Mouse (Mus musculus): ENCODE measurements around the gene Chst10. TPM values are rescaled to one million over a fixed set of nuclear protein-coding genes. Genes with fewer than 3 reads are reported as not detected.

Gene Chst10
- total RNA-seq, 2 experiments from 2014 or later = 0.05 to 0.30 TPM

- ATAC-seq (replicated peaks; ENCODE audit: poor library complexity, severe bottlenecking) = no peak
Observed at GRCm38 (mm10) chr1:38819691-38820090, 78.3 kb downstream of the Chst10 start.

GRCm38 (mm10) chr1:38817671-38818070 is 80.3 kb downstream of the Chst10 start:
- ATAC-seq (replicated peaks; ENCODE audit: poor library complexity, severe bottlenecking) = no peak

GRCm38 (mm10) chr1:38817268-38817667 is 80.7 kb downstream of the Chst10 start:
- ATAC-seq (replicated peaks; ENCODE audit: poor library complexity, severe bottlenecking) = no peak

GRCm38 (mm10) chr1:38816306-38816705 is 81.7 kb downstream of the Chst10 start:
- ATAC-seq (replicated peaks; ENCODE audit: poor library complexity, severe bottlenecking) = no peak

Other genes with a start within 250 kb of the Chst10 start
- 31.5 and 36.5 TPM in 2 replicates for gene Aff3, start 233.2 kb downstream of the Chst10 start, total RNA-seq (2014; fragmentation: Nextera tagmentation)
- 11.3 and 19.1 TPM in 2 replicates for gene Aff3, start 233.2 kb downstream of the Chst10 start, total RNA-seq (2017)
- not detected in 2 replicates for gene Lonrf2, start 61.5 kb downstream of the Chst10 start, total RNA-seq (2014; fragmentation: Nextera tagmentation)
- gene Lonrf2, start 61.5 kb downstream of the Chst10 start, total RNA-seq (2017) = 0.31 TPM in 1 of 2 replicates, not detected in the other
- gene Nms, start 41.0 kb upstream of the Chst10 start, total RNA-seq (2014; fragmentation: Nextera tagmentation) = not detected in 2 replicates
- not detected in 2 replicates for gene Nms, start 41.0 kb upstream of the Chst10 start, total RNA-seq (2017)
- 71.6 and 80.5 TPM in 2 replicates for gene Pdcl3, start 87.4 kb upstream of the Chst10 start, total RNA-seq (2014; fragmentation: Nextera tagmentation)
- 44.2 and 73.6 TPM in 2 replicates for gene Pdcl3, start 87.4 kb upstream of the Chst10 start, total RNA-seq (2017)